Mouse (Mus musculus) spleen, adult 2 months (tissue): ENCODE data around the gene Parp8. TPM values are rescaled to one million over a fixed set of nuclear protein-coding genes. Genes with fewer than 3 reads are reported as not detected.

Experiments
- DNase-seq, 2 experiments: peaks; one replicate each; pipeline versions ENCODE4 v3.0.0 to v3.0.0-alpha.2; 2012 to 2021; ENCODE audit warnings: low spot score in 2 of 2, low read depth in 1 of 2
- H3K27ac ChIP-seq: fragments of 200-500 bp; 2 replicates; pipeline ENCODE4 v1.5.1; 2012; ENCODE audit warnings: low read length, inconsistent platforms; ENCODE audit not compliant: insufficient read depth
- H3K27me3 ChIP-seq: fragments of 200-500 bp; 2 replicates; pipeline ENCODE4 v1.6.1; 2012; ENCODE audit warnings: mild to moderate bottlenecking, moderate library complexity, low read length, inconsistent platforms; ENCODE audit not compliant: control insufficient read depth, insufficient read depth
- H3K36me3 ChIP-seq: fragments of 200-500 bp; 2 replicates; pipeline ENCODE4 v1.6.1; 2012; ENCODE audit warnings: mild to moderate bottlenecking, low read length, inconsistent platforms; ENCODE audit not compliant: control insufficient read depth, insufficient read depth
- H3K4me1 ChIP-seq: fragments of 200-500 bp; 2 replicates; pipeline ENCODE4 v1.6.1; 2011; ENCODE audit warnings: inconsistent platforms; ENCODE audit not compliant: control insufficient read depth, insufficient read depth, insufficient read length
- H3K4me3 ChIP-seq: fragments of 200-500 bp; 2 replicates; pipeline ENCODE4 v1.5.1; 2011; ENCODE audit warnings: mild to moderate bottlenecking, inconsistent platforms; ENCODE audit not compliant: insufficient read depth, insufficient read length; ENCODE audit errors: extremely low read depth
- CTCF ChIP-seq: fragments of 200-500 bp; IDR thresholded peaks from 2 replicates; pipeline ENCODE4 v1.5.1; 2011; ENCODE audit warnings: mild to moderate bottlenecking, inconsistent platforms; ENCODE audit not compliant: insufficient read depth, insufficient read length, insufficient replicate concordance; ENCODE audit errors: extremely low read depth
- POLR2A ChIP-seq: fragments of 200-500 bp; IDR thresholded peaks from 2 replicates; pipeline ENCODE4 v1.6.1; 2011; ENCODE audit warnings: low read depth, low read length, inconsistent platforms
- WGBS: fragments of 180-500 bp; shearing (Covaris S2); methylation state at CpG from one replicate; pipeline ENCODE4 v1.1.7; 2018; 5-methylcytosine and 5-hydroxymethylcytosine counted together
- polyA plus RNA-seq: library from polyadenylated mRNA; depleted of rRNA; stranded (reverse); fragments of >200 nt; gene quantifications from 2 replicates; pipeline ENCODE4 v1.2.3, GENCODE M21; 2012; rRNA removed

The Parp8 gene
- polyA plus RNA-seq, 1 experiment, result 10.8 TPM

- DNase-seq, result no peak
- TF ChIP-seq POLR2A, result no peak
- no peak for TF ChIP-seq CTCF
- no peaks in the 10 kb centered on the region for H3K4me1 ChIP-seq
- no peaks in the 10 kb centered on the region for H3K36me3 ChIP-seq
- no peaks in the 10 kb centered on the region for H3K27me3 ChIP-seq
- 79% methylated on average over 1 of the region's 1 CpGs for WGBS
- H3K27ac ChIP-seq, result no peak overlapping the region
- H3K4me3 ChIP-seq, result no peak overlapping the region
Measured at GRCm38 (mm10) chr13:116811456-116811855, 213.9 kb downstream of the Parp8 start.

Other genes starting within 250 kb of the Parp8 start
- 19.2 and 25.2 TPM in 2 replicates for gene Emb, start 183.0 kb upstream of the Parp8 start, polyA plus RNA-seq
- gene Gm17509, start 195.5 kb upstream of the Parp8 start, polyA plus RNA-seq, result 0.15 and 0.38 TPM in 2 replicates